Mouse (Mus musculus) inflammation-experienced regulatory T-cells, adult 6 months (primary cell): Measurements from ENCODE around the gene Gm20388. TPM values are rescaled to one million over a fixed set of nuclear protein-coding genes. Genes with fewer than 3 reads are reported as not detected.

Experiments
- ATAC-seq: one replicate; pipeline ENCODE4 v1.8.0; 2017
- polyA plus RNA-seq, 3 experiments: library from polyadenylated mRNA; unstranded; fragments of 100-300 nt; shearing (Covaris generic); gene quantifications; one replicate each; pipeline ENCODE4 v1.2.1; 2017

Gm20388 gene
- polyA plus RNA-seq, 3 experiments from 2014 or later, result 10.8 to 14.1 (median 11.8) TPM

DNA sequence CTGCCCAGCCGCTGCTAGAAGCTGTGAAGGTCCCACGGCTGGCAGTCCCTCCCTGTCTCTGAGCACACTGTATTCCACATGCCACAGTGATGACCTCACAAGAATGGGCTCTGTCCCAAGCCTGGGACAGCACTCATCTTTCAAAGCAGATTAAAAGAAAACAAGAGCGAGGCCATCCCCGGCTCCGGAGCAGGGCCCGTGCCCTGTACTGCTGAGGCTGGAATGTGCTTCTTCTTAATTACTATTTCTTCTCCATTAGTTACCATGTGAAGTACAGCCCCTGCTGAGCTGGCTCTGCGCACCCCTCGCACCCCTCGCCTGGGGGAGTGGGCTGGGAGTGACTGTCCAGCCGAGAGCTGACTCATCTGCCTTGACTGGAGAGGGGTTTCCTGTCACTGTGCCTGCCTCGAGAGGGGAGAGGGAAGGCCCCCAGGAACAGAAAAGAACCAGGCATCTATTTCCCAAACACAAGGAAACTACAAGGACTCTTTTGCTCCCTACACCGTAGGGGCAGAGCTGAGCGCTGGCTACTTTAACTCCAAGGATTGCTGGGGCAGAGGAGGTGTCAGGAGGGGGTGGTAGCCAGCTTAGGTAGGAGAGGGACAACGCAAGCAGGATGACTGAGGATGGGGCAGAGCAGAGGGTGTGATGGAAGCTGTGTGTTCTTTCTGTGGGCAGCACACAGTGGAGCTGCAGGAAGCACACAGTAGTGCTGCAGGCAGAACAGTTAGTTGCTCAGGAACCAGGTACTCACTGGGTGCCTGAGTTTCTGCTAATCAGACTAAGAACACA lies 1331.3 kb downstream of the Gm20388 start:
- ATAC-seq, result no peak

GRCm38 (mm10) chr8:121242671-121243070 lies 1332.0 kb downstream of the Gm20388 start:
- ATAC-seq, result no peak

DNA sequence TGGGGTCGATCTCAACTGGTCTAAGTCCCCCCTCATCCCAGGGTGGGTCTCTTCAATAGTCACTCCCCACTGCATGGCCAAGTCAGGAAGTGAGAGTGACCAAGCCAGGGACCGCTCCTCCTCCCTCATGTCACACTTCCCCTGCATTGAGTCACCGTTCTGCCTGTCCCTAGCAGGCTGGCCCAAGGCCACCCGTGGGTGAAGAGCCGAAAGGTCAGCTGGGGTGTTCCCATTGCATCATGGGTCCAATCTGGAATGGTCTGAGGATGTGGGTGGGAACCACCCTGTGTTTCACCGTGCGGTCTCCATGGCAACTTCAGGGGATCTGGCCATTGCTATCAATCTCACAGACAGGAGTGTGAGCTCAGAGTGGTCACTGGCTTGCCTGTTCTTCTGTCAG lies 1338.2 kb downstream of the Gm20388 start:
- ATAC-seq, result no peak

DNA sequence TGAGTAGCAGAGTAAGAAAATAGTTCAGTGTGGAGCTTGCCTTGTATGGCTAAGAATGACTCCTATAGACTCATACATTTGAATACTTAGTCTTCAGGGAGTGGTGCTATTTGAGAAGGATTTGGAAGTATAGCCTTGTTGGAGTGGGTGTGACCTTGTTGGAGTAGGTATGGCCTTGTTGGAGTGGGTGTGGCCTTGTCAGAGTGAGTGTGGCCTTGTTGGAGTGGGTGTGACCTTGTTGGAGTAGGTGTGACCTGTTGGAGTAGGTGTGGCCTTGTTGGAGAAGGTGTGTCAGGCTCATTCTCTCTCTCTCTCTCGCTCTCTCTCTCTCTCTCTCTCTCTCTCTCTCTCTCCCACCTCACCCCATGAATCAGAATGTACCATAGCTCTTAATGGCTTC lies 1338.8 kb downstream of the Gm20388 start:
- no peak for ATAC-seq

DNA sequence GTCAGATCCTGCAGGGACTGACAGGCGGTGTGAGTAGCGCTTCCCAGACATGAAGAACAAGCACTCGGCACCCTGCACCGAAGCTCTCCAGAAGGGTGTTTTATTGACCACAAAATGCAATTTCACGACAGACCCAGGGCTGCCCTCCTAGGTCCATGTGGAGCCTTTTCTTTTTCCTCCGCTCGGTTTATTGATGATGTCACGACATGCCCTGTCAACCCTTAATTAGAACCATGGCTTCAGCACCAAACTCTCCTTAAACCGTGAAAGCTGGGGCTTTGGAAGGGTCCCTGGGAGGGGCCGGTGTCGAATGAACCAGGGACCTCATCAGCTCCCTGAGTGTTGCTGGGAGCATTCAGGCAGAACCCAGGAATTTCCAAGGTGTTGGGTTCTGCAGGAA lies 1340.4 kb downstream of the Gm20388 start:
- ATAC-seq, result no peak

DNA sequence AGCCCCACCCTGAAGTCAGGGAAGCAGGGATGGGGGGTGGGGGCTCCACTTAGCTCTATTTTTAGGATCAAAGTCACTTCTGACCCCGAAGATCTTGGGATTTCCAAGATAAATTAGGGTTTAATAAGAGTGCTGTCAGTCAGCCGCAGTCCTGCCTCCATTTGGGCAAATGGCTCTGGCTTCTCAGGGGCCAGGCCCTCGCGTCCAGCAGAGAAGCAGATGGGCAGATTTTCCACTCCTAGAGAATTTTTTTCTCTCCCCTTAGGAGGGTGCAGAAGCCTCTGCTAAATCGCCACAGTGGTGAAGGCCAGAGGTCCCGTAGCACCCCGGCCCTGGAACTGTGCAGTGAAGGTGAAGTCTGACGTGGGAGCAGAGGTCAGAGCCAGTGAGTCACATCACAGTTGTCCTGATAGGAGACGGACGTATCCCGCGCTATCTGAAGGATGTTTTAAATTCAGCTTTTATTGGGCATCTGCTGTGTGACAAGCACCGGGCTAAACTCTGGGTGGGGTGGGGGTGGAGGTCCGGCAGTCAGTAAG lies 1345.2 kb downstream of the Gm20388 start:
- no peak for ATAC-seq

- ATAC-seq, result no peak
Measured at GRCm38 (mm10) chr8:121258126-121258792, 1347.6 kb downstream of the Gm20388 start.

GRCm38 (mm10) chr8:121262728-121263389 lies 1352.2 kb downstream of the Gm20388 start:
- ATAC-seq, result no peak

GRCm38 (mm10) chr8:121263390-121263775 lies 1352.7 kb downstream of the Gm20388 start:
- no peak for ATAC-seq

- ATAC-seq, result no peak
Measured at GRCm38 (mm10) chr8:121264260-121264659, 1353.6 kb downstream of the Gm20388 start.

GRCm38 (mm10) chr8:121271542-121271941 lies 1360.9 kb downstream of the Gm20388 start:
- no peak for ATAC-seq

GRCm38 (mm10) chr8:121273195-121273594 lies 1362.6 kb downstream of the Gm20388 start:
- no peak for ATAC-seq

GRCm38 (mm10) chr8:121273620-121274019 lies 1363.0 kb downstream of the Gm20388 start:
- ATAC-seq, result no peak

- ATAC-seq, result no peak
Measured at GRCm38 (mm10) chr8:121280414-121280813, 1369.8 kb downstream of the Gm20388 start.

DNA sequence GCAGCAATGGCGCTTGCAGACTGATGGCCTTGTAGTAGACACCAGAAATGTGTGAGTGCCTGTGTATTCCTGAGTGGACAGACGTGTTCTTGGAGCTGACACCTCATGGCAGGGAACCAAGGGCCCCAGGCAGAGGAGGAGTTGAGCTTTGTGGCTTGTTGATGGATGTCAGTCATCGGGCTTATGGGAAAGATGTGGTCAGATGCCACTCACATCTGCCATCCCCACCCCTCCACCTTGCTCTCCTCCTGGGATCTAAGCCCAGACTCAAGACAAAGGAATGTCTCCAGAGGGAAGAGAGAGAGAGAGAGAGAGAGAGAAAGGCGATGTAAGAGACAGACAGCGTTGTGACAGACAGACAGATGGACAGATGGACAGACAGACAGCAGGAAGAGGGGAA lies 1378.7 kb downstream of the Gm20388 start:
- ATAC-seq, result no peak

- ATAC-seq, result no peak
Measured at GRCm38 (mm10) chr8:121290547-121290946, 1379.9 kb downstream of the Gm20388 start.

GRCm38 (mm10) chr8:121293418-121293817 lies 1382.8 kb downstream of the Gm20388 start:
- ATAC-seq, result no peak

GRCm38 (mm10) chr8:121294234-121295108 lies 1383.8 kb downstream of the Gm20388 start:
- ATAC-seq, result no peak

GRCm38 (mm10) chr8:121296082-121296481 lies 1385.4 kb downstream of the Gm20388 start:
- ATAC-seq, result no peak

- no peak for ATAC-seq
Measured at GRCm38 (mm10) chr8:121296597-121296996, 1386.0 kb downstream of the Gm20388 start.

GRCm38 (mm10) chr8:121297299-121297698 lies 1386.7 kb downstream of the Gm20388 start:
- ATAC-seq, result no peak

DNA sequence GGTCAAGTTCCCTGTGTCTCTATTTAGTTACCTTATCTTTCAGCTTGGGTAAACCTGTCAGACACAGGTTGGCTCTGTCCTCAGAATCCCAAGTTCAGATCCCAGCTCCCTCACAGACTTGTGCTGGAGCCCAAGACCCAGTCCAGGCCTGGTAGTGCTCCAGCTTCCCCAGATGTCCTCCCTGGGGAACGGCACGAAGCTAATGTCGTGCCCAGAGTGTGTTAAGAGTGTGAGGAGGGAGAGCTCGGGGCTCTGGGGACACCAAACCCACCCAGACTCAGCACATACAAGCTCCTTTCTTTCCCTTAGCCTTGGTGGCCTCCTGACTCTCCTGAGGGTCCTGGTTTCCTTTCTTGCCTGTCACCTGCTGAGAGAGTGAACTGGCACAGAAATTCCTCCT lies 1389.4 kb downstream of the Gm20388 start:
- ATAC-seq, result no peak
